Mouse (Mus musculus): ENCODE data around the gene Olfr322. TPM values are rescaled to one million over a fixed set of nuclear protein-coding genes. Genes with fewer than 3 reads are reported as not detected.
"Not testable (repeated sequence)": the region's sequence is repeated elsewhere in the genome, so short reads cannot be mapped to it uniquely, and the experiment has no call there.

Olfr322 gene
- not detected for total RNA-seq (2022)

DNA sequence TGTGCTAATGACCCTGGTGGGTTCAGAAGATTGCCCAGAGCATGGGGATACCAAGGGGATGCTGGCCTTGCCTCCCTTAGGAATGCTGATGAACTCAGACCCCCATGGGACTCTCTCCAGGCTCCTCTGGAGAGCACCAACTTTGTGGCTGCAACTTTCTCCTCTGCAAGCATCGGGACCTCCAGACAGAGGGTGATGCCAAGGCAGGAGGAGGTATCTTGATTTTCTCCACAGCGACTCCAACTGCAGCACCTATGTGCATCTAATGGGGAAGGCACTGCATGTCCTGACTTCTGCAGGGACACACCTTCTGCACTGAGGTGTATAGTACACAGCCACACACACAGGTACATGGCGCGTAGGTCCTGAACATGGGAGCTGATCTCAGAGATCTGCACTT lies at the start of gene Olfr322:
Gene Olfr322, plus strand, starts transcription at position 187 of the 400 bp plus-strand sequence.
- no peak for DNase-seq (ENCODE audit: low spot score)

- DNase-seq (ENCODE audit: low spot score), result no peak
Measured at GRCm38 (mm10) chr11:58613359-58613758, 45.2 kb upstream of the Olfr322 start.

- DNase-seq (ENCODE audit: low spot score), result no peak
Measured at GRCm38 (mm10) chr11:58614526-58614925, 44.1 kb upstream of the Olfr322 start.

- DNase-seq (ENCODE audit: low spot score), result no peak
Measured at GRCm38 (mm10) chr11:58615975-58616374, 42.6 kb upstream of the Olfr322 start, which contains the start of gene 2210407C18Rik. Gene 2210407C18Rik, minus strand, starts transcription at chr11:58616075.

DNA sequence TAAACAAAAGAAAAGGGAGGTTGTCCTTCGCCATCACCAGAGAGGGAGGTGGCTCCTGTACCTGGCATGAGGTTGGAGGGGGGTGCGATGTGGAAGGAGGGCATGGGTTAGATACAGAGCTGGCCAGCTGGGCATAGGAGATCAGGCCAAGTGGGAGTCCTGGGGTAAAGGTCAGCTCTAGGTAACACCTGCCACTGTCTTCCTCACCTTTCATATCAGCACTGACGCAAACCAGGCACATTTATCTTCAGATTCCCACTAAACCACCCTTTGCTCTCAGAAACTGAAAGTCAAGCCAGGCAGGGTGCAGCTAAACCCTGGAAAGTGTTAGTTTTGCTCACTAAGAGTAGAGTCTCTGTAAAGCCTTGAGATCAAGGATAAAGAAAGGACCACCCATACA lies 40.2 kb upstream of the Olfr322 start:
- no peak for DNase-seq (ENCODE audit: low spot score)

GRCm38 (mm10) chr11:58618793-58619192 lies 39.8 kb upstream of the Olfr322 start:
- DNase-seq (ENCODE audit: low spot score), result no peak

- DNase-seq (ENCODE audit: low spot score), result no peak
Measured at GRCm38 (mm10) chr11:58626146-58626545, 32.4 kb upstream of the Olfr322 start.

- DNase-seq (ENCODE audit: low spot score), result no peak
Measured at GRCm38 (mm10) chr11:58630401-58630800, 28.2 kb upstream of the Olfr322 start, which contains the start of gene Olfr323. Gene Olfr323, minus strand, starts transcription at chr11:58630501.

DNA sequence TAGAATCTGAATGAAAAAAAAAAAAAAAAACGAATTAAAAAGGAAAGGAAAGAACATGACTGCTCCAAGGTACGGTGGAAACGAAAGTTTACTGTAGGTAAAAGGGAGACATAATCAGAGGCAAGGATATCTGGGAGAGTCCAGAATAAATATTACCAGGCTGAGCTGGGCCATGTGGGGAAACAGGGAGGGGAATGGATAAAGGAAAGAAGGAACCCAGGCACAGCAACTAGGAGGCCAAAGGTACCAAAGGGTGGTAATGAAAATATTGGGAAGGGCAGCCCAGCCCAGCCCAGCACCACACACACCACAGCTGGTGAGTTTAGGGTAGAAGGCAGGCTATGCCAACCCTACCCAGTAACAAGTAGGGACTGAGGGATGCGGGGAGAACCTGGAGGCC lies 23.7 kb upstream of the Olfr322 start:
- no peak for DNase-seq (ENCODE audit: low spot score)

- DNase-seq (ENCODE audit: low spot score), result peak; percentile 40
Measured at GRCm38 (mm10) chr11:58636376-58636977, 22.1 kb upstream of the Olfr322 start.

DNA sequence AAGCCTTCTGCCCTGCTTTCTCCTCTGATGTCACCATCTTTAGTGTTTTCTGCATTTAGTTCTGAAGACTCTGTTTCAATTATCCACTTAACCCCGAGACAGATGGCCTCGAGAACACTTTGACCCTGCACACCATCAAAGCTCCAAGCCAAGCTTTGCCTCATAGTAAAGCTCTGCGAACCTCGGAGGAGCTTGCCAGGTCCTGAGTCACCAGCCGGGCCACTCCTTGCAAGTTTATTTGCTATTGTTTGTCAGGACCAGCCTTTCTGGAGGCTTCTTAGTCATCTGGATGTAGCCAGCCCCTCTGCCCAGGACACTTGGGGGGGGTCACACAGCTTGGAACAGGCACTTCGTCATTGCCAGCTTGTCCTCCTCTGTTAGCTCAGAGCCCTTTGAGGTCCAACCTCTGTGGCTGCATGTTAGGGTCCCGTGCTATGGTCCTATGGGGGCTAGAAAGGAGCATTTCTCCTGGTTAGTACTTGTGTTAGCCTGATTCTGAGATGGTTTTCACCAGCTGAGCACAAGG lies 20.3 kb upstream of the Olfr322 start:
- DNase-seq (ENCODE audit: low spot score), result no peak

- no peak for DNase-seq (ENCODE audit: low spot score)
Measured at GRCm38 (mm10) chr11:58640272-58640867, 18.2 kb upstream of the Olfr322 start, which contains the start of gene Trim58. Gene Trim58, plus strand, starts transcription at chr11:58640465.

DNA sequence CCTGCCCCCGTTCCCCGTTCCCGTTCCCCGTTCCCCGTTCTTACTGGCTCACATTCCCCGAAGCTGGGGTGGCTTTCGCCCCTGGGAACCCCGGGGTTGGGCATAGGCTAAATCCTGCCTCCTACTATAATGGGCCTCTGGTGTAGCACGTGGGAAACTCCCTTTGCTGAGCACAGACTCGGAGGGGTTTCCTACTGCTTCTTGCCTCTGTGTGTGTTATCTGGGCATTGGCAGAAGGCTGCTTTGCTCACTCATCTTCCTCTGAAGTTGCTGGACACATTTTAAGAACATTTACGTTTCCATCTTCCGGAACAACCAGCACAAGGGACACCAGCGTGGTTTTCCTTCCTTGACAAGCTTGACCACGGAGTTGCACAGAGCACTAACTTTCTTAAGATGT lies 17.5 kb upstream of the Olfr322 start:
- DNase-seq (ENCODE audit: low spot score), result no peak

DNA sequence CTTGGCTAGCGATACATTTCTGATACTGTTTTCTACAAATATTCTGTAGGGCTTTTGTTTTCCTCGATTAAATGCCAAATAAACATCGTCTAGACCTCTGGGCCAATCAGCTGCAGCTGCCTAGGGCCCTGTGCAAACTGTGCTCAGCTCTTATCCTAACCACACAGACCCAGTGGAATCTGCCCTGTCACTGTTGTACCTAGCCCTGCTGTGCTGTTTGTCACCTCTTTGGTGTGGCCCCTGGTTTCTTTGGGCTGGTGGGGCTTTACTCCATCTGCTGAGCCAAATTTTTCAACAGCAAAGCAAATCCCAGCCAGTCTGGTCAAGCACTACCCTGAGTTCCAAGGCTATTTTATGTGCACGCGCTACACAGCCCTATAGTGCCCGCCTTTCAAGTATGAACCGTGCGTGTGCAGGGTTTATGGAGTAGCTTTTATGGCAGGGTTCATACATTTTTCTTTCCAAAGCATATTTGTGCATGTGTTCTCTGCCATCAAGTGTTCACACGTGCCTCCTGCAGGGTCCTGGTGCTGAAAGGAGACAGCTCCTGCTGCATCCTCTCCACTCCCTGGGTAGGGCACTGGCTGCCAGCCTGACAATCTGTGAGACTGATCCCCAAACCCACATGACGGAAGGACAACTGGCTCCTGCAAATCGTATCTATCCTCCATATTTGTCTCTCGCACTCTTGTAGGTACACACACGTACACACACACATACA lies 16.8 kb upstream of the Olfr322 start:
- DNase-seq (ENCODE audit: low spot score), result no peak

- DNase-seq (ENCODE audit: low spot score), result peak; percentile 9
Measured at GRCm38 (mm10) chr11:58643350-58643749, 15.2 kb upstream of the Olfr322 start.

- DNase-seq (ENCODE audit: low spot score), result no peak
Measured at GRCm38 (mm10) chr11:58655151-58655550, 3.4 kb upstream of the Olfr322 start.

DNA sequence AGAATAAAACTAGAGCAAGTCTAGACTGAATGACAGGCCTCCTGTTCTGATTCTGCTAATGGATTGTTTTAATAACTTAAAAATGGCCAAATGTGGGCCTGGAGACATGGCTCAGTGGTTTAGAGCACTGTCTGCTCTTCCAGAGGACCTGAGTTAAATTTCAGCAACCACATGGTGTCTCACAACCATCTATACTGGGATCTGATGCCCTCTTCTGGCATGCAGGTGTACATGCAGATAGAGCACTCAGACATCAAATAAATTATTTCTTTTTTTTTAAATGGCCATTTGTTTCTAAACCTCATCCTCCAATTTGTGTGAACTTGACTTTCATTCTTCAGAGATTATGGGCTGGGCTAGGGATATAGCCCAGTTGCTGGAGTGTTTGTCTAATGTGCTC lies 10.7 kb downstream of the Olfr322 start:
- DNase-seq (ENCODE audit: low spot score), result no peak

DNA sequence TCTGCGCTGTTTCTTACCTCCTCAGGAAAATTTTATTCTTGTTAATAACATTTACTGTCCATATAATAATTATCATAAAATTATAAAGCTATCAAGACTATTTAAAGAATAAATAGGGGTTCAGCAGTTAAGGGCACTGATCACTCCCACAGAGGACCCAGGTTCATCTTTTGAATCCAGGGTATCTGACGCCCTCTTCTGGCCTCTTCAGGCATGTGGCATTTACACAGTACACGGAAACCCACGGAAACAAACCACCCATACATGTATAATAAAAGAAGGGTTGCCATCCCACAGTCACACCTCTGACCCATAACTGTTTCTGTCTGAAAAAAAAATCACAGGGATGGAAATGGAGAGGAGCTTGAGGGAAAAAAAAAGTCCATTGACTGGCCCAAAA lies 13.2 kb downstream of the Olfr322 start:
- DNase-seq (ENCODE audit: low spot score), result no peak

GRCm38 (mm10) chr11:58680799-58681198 lies 22.2 kb downstream of the Olfr322 start, which contains the start of gene Olfr320:
Gene Olfr320, plus strand, starts transcription at chr11:58681099.
- no peak for DNase-seq (ENCODE audit: low spot score)

- DNase-seq (ENCODE audit: low spot score), result no peak
Measured at GRCm38 (mm10) chr11:58698862-58699261, 40.3 kb downstream of the Olfr322 start, which contains the start of gene Olfr319. Gene Olfr319, plus strand, starts transcription at chr11:58699162.

GRCm38 (mm10) chr11:58709086-58709485 lies 50.5 kb downstream of the Olfr322 start:
- DNase-seq (ENCODE audit: low spot score), result no peak

GRCm38 (mm10) chr11:58717723-58718122 lies 59.1 kb downstream of the Olfr322 start:
- DNase-seq (ENCODE audit: low spot score), result not testable (repeated sequence)

Measured in heart, adult 8-10 months (tissue).